Mouse (Mus musculus): ENCODE measurements around the gene Vim. TPM values are rescaled to one million over a fixed set of nuclear protein-coding genes. Genes with fewer than 3 reads are reported as not detected.
"Not testable (repeated sequence)": the region's sequence is repeated elsewhere in the genome, so short reads cannot be mapped to it uniquely, and the experiment has no call there.

Vim gene
- total and polyA plus RNA-seq, 3 experiments, result 222 to 1,410 (median 451) TPM

GRCm38 (mm10) chr2:13579315-13579714 lies 5.6 kb downstream of the Vim start:
- TF ChIP-seq GATA2 (IDR thresholded peaks at IDR 0.05; ENCODE audit: borderline replicate concordance, low read depth, low read length) (no peak), TAL1 (conservative IDR thresholded peaks at IDR 0.05; ENCODE audit: low read depth, low read length) (no peak), POLR2AphosphoS5 (IDR thresholded peaks at IDR 0.05; ENCODE audit: insufficient replicate concordance, low read depth, low read length) (no peak), CTCF (IDR thresholded peaks at IDR 0.05; ENCODE audit: low read depth, low read length) (no peak), GATA1 (IDR thresholded peaks at IDR 0.05; ENCODE audit: borderline replicate concordance, low read length) (no peak)

GRCm38 (mm10) chr2:13579991-13580390 lies 6.3 kb downstream of the Vim start:
- DNase-seq (ENCODE audit: low spot score), result no peak
- TF ChIP-seq TAL1 (conservative IDR thresholded peaks at IDR 0.05; ENCODE audit: low read depth, low read length) (no peak), CTCF (IDR thresholded peaks at IDR 0.05; ENCODE audit: low read depth, low read length) (no peak), GATA1 (IDR thresholded peaks at IDR 0.05; ENCODE audit: borderline replicate concordance, low read length) (no peak), POLR2AphosphoS5 (IDR thresholded peaks at IDR 0.05; ENCODE audit: insufficient replicate concordance, low read depth, low read length) (no peak), GATA2 (IDR thresholded peaks at IDR 0.05; ENCODE audit: borderline replicate concordance, low read depth, low read length) (no peak)
- no peak for ATAC-seq (ENCODE audit: extremely low read depth, insufficient number of reproducible peaks, low FRiP score, poor library complexity, severe bottlenecking)
- peaks cover 21% of the 10 kb centered on the region for H3K36me3 ChIP-seq (replicated peaks)
- H3K9me3 ChIP-seq (replicated peaks), result no peaks in the 10 kb centered on the region
- peaks cover 25% of the 10 kb centered on the region for H3K27me3 ChIP-seq (ENCODE audit: insufficient read depth, low read length)
- H3K4me1 ChIP-seq (ENCODE audit: insufficient read depth, low read depth, low read length), result peaks cover 14% of the 10 kb centered on the region
- no peak overlapping the region for H3K4me3 ChIP-seq (ENCODE audit: low read depth, low read length)

More at GRCm38 (mm10) chr2:13579315-13579714, 5.6 kb downstream of the Vim start:
- peaks cover 32% of the 10 kb centered on the region for H3K27me3 ChIP-seq (ENCODE audit: insufficient read depth, low read length)
- H3K4me1 ChIP-seq (ENCODE audit: insufficient read depth, low read depth, low read length), result peaks cover 20% of the 10 kb centered on the region
- H3K36me3 ChIP-seq (replicated peaks), result peaks cover 21% of the 10 kb centered on the region
- H3K9me3 ChIP-seq (replicated peaks), result no peaks in the 10 kb centered on the region
- ATAC-seq (ENCODE audit: extremely low read depth, insufficient number of reproducible peaks, low FRiP score, poor library complexity, severe bottlenecking) (no peak), DNase-seq (ENCODE audit: low spot score) (no peak)
- H3K4me3 ChIP-seq (ENCODE audit: low read depth, low read length), result no peak overlapping the region

GRCm38 (mm10) chr2:13582184-13582583 lies 8.5 kb downstream of the Vim start:
- no peak for ATAC-seq (ENCODE audit: extremely low read depth, insufficient number of reproducible peaks, low FRiP score, poor library complexity, severe bottlenecking)
- no peaks in the 10 kb centered on the region for H3K9me3 ChIP-seq (replicated peaks)

GRCm38 (mm10) chr2:13583746-13584145 lies 10.0 kb downstream of the Vim start:
- not testable (repeated sequence) for ATAC-seq (ENCODE audit: extremely low read depth, insufficient number of reproducible peaks, low FRiP score, poor library complexity, severe bottlenecking); H3K9me3 ChIP-seq (replicated peaks); DNase-seq (ENCODE audit: low spot score); H3K4me1 ChIP-seq (ENCODE audit: insufficient read depth, low read depth, low read length); H3K4me3 ChIP-seq (ENCODE audit: low read depth, low read length); H3K27me3 ChIP-seq (ENCODE audit: insufficient read depth, low read length)
- peaks cover 14% of the 10 kb centered on the region for H3K36me3 ChIP-seq (replicated peaks)

More at GRCm38 (mm10) chr2:13582184-13582583, 8.5 kb downstream of the Vim start:
- Histone ChIP-seq H3K4me1 (ENCODE audit: insufficient read depth, low read depth, low read length) (peaks cover 2% of the 10 kb centered on the region; the same call in 1 of the 2 replicates), H3K36me3 (replicated peaks) (peaks cover 19% of the 10 kb centered on the region), H3K4me3 (ENCODE audit: low read depth, low read length) (no peak overlapping the region), H3K27me3 (ENCODE audit: insufficient read depth, low read length) (peaks cover 15% of the 10 kb centered on the region)
- TF ChIP-seq POLR2AphosphoS5 (IDR thresholded peaks at IDR 0.05; ENCODE audit: insufficient replicate concordance, low read depth, low read length) (no peak), GATA2 (IDR thresholded peaks at IDR 0.05; ENCODE audit: borderline replicate concordance, low read depth, low read length) (no peak)
- DNase-seq (ENCODE audit: low spot score), result no peak

GRCm38 (mm10) chr2:13593328-13593727 lies 19.6 kb downstream of the Vim start:
- H3K27me3 ChIP-seq (ENCODE audit: insufficient read depth, low read length), result peaks cover 21% of the 10 kb centered on the region
- no peak for ATAC-seq (ENCODE audit: extremely low read depth, insufficient number of reproducible peaks, low FRiP score, poor library complexity, severe bottlenecking)
- no peak overlapping the region for H3K4me3 ChIP-seq (ENCODE audit: low read depth, low read length)
- TF ChIP-seq GATA1 (IDR thresholded peaks at IDR 0.05; ENCODE audit: borderline replicate concordance, low read length) (no peak), TAL1 (conservative IDR thresholded peaks at IDR 0.05; ENCODE audit: low read depth, low read length) (no peak), CTCF (IDR thresholded peaks at IDR 0.05; ENCODE audit: low read depth, low read length) (no peak), POLR2AphosphoS5 (IDR thresholded peaks at IDR 0.05; ENCODE audit: insufficient replicate concordance, low read depth, low read length) (no peak), GATA2 (IDR thresholded peaks at IDR 0.05; ENCODE audit: borderline replicate concordance, low read depth, low read length) (no peak)
- H3K9me3 ChIP-seq (replicated peaks), result no peaks in the 10 kb centered on the region
- no peaks in the 10 kb centered on the region for H3K4me1 ChIP-seq (ENCODE audit: insufficient read depth, low read depth, low read length)
- H3K36me3 ChIP-seq (replicated peaks), result no peaks in the 10 kb centered on the region
- no peak for DNase-seq (ENCODE audit: low spot score)

- TF ChIP-seq GATA1 (IDR thresholded peaks at IDR 0.05; ENCODE audit: borderline replicate concordance, low read length) (no peak), TAL1 (conservative IDR thresholded peaks at IDR 0.05; ENCODE audit: low read depth, low read length) (no peak), GATA2 (IDR thresholded peaks at IDR 0.05; ENCODE audit: borderline replicate concordance, low read depth, low read length) (no peak), POLR2AphosphoS5 (IDR thresholded peaks at IDR 0.05; ENCODE audit: insufficient replicate concordance, low read depth, low read length) (no peak), CTCF (IDR thresholded peaks at IDR 0.05; ENCODE audit: low read depth, low read length) (no peak)
- H3K36me3 ChIP-seq (replicated peaks), result no peaks in the 10 kb centered on the region
- no peak overlapping the region for H3K4me3 ChIP-seq (ENCODE audit: low read depth, low read length)
- ATAC-seq (ENCODE audit: extremely low read depth, insufficient number of reproducible peaks, low FRiP score, poor library complexity, severe bottlenecking) (peak; percentile 34; the same call in 1 of the 2 replicates), DNase-seq (ENCODE audit: low spot score) (no peak)
- no peaks in the 10 kb centered on the region for H3K9me3 ChIP-seq (replicated peaks)
- H3K4me1 ChIP-seq (ENCODE audit: insufficient read depth, low read depth, low read length), result no peaks in the 10 kb centered on the region
- H3K27me3 ChIP-seq (ENCODE audit: insufficient read depth, low read length), result peaks cover 16% of the 10 kb centered on the region
These were observed 23.4 kb downstream of the Vim start for GRCm38 (mm10) chr2:13596965-13597656.
